Mouse (Mus musculus) E14TG2a.4 (cell line): ENCODE results near the gene Gpr22.

Experiments
- CTCF ChIP-seq: conservative IDR thresholded peaks from 2 replicates; pipeline ENCODE4 v1.5.1; 2014; ENCODE audit warnings: low read length
- NANOG ChIP-seq: IDR thresholded peaks from 2 replicates; pipeline ENCODE4 v1.6.1; 2014; ENCODE audit warnings: borderline replicate concordance, low read length, mixed read lengths

DNA sequence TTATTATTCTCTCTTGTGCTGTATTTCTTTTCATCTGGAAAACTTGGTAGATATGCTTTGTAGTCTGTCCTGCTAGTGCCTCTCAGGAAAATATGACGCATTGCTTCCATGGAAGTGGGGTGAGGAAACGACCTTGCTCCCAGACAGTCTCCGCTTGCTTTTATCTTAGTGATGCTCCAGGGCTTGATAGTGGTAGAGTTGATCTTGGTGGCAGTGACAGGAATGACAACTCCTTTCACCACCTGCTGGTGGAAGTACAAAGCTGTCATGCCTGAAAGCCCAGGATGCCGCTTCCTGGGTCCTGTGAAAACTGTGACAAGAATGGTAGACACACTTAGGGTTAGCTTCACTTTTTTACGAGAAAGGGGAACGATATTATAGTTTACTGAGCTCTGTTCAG lies 9.8 kb downstream of the Gpr22 start:
- TF ChIP-seq CTCF (no peak), NANOG (no peak)
